Mouse (Mus musculus): ENCODE measurements at regions not wholly inside any gene's neighbourhood (a gene's known extent, or its start where the extent isn't known, plus 50 kb on each side); places are given as distances from the start of the nearest gene placed in this dataset.

- H3K27ac ChIP-seq = no peak overlapping the region
- no peak overlapping the region for H3K4me3 ChIP-seq
- H3K36me3 ChIP-seq = no peaks in the 10 kb centered on the region
- H3K4me2 ChIP-seq = no peak overlapping the region
- WGBS = 60% methylated on average over 5 of the region's 5 CpGs
- H3K27me3 ChIP-seq = no peaks in the 10 kb centered on the region
- no peak for ATAC-seq (ENCODE audit: insufficient number of reproducible peaks, low FRiP score, low TSS enrichment, low read depth)
- no peaks in the 10 kb centered on the region for H3K4me1 ChIP-seq
- no peaks in the 10 kb centered on the region for H3K9me3 ChIP-seq
- no peak overlapping the region for H3K9ac ChIP-seq
Observed at GRCm38 (mm10) chr1:63946834-63947233, 175.2 kb downstream of the Klf7 start.

GRCm38 (mm10) chr1:63944786-63945185 lies 175.7 kb upstream of the 4933402D24Rik start:
- WGBS = 52% methylated on average over 3 of the region's 3 CpGs
- no peaks in the 10 kb centered on the region for H3K9me3 ChIP-seq
- H3K36me3 ChIP-seq = no peaks in the 10 kb centered on the region
- H3K27me3 ChIP-seq = no peaks in the 10 kb centered on the region
- no peak overlapping the region for H3K4me2 ChIP-seq
- no peak overlapping the region for H3K9ac ChIP-seq
- no peaks in the 10 kb centered on the region for H3K4me1 ChIP-seq
- no peak for ATAC-seq (ENCODE audit: insufficient number of reproducible peaks, low FRiP score, low TSS enrichment, low read depth)
- H3K27ac ChIP-seq = no peak overlapping the region
- H3K4me3 ChIP-seq = no peak overlapping the region

GRCm38 (mm10) chr1:63938416-63938815 lies 169.3 kb upstream of the 4933402D24Rik start:
- ATAC-seq (ENCODE audit: insufficient number of reproducible peaks, low FRiP score, low TSS enrichment, low read depth) = no peak
- Histone ChIP-seq H3K9ac (no peak overlapping the region), H3K4me1 (no peaks in the 10 kb centered on the region), H3K4me3 (no peak overlapping the region), H3K27ac (no peak overlapping the region), H3K9me3 (no peaks in the 10 kb centered on the region), H3K27me3 (no peaks in the 10 kb centered on the region), H3K36me3 (no peaks in the 10 kb centered on the region), H3K4me2 (no peak overlapping the region)
- 62% methylated on average over 4 of the region's 4 CpGs for WGBS

- Histone ChIP-seq H3K4me1 (no peaks in the 10 kb centered on the region), H3K4me3 (no peak overlapping the region), H3K27ac (no peak overlapping the region), H3K4me2 (no peak overlapping the region), H3K36me3 (no peaks in the 10 kb centered on the region), H3K9me3 (no peaks in the 10 kb centered on the region), H3K9ac (no peak overlapping the region), H3K27me3 (no peaks in the 10 kb centered on the region)
- 86% methylated on average over 3 of the region's 3 CpGs for WGBS
- ATAC-seq (ENCODE audit: insufficient number of reproducible peaks, low FRiP score, low TSS enrichment, low read depth) = no peak
Observed at GRCm38 (mm10) chr1:63937480-63937879, 168.4 kb upstream of the 4933402D24Rik start.

GRCm38 (mm10) chr1:63934570-63935280 lies 165.7 kb upstream of the 4933402D24Rik start:
- no peak for ATAC-seq (ENCODE audit: insufficient number of reproducible peaks, low FRiP score, low TSS enrichment, low read depth)
- Histone ChIP-seq H3K9me3 (no peaks in the 10 kb centered on the region), H3K27ac (no peak overlapping the region), H3K9ac (no peak overlapping the region), H3K4me2 (no peak overlapping the region), H3K4me3 (no peak overlapping the region), H3K27me3 (no peaks in the 10 kb centered on the region), H3K36me3 (no peaks in the 10 kb centered on the region), H3K4me1 (no peaks in the 10 kb centered on the region)
- 68% methylated on average over 8 of the region's 8 CpGs for WGBS

- Histone ChIP-seq H3K27me3 (no peaks in the 10 kb centered on the region), H3K9ac (no peak overlapping the region), H3K36me3 (no peaks in the 10 kb centered on the region), H3K9me3 (no peaks in the 10 kb centered on the region), H3K4me3 (no peak overlapping the region), H3K4me1 (no peaks in the 10 kb centered on the region), H3K4me2 (no peak overlapping the region), H3K27ac (no peak overlapping the region)
- 66% methylated on average over 9 of the region's 9 CpGs for WGBS
- no peak for ATAC-seq (ENCODE audit: insufficient number of reproducible peaks, low FRiP score, low TSS enrichment, low read depth)
Observed at GRCm38 (mm10) chr1:63932484-63932883, 163.4 kb upstream of the 4933402D24Rik start.

- H3K4me3 ChIP-seq = no peak overlapping the region
- H3K27me3 ChIP-seq = no peaks in the 10 kb centered on the region
- no peak overlapping the region for H3K4me2 ChIP-seq
- H3K36me3 ChIP-seq = no peaks in the 10 kb centered on the region
- ATAC-seq (ENCODE audit: insufficient number of reproducible peaks, low FRiP score, low TSS enrichment, low read depth) = no peak
- H3K4me1 ChIP-seq = no peaks in the 10 kb centered on the region
- no peaks in the 10 kb centered on the region for H3K9me3 ChIP-seq
- 81% methylated on average over 4 of the region's 4 CpGs for WGBS
- H3K9ac ChIP-seq = no peak overlapping the region
- H3K27ac ChIP-seq = no peak overlapping the region
Observed at GRCm38 (mm10) chr1:63929362-63930125, 160.5 kb upstream of the 4933402D24Rik start.

GRCm38 (mm10) chr1:63928850-63929249 lies 159.8 kb upstream of the 4933402D24Rik start:
- no peak for ATAC-seq (ENCODE audit: insufficient number of reproducible peaks, low FRiP score, low TSS enrichment, low read depth)

GRCm38 (mm10) chr1:63928361-63928760 lies 159.3 kb upstream of the 4933402D24Rik start:
- Histone ChIP-seq H3K9ac (no peak overlapping the region), H3K27ac (no peak overlapping the region), H3K4me1 (no peaks in the 10 kb centered on the region), H3K4me3 (no peak overlapping the region), H3K27me3 (no peaks in the 10 kb centered on the region), H3K9me3 (no peaks in the 10 kb centered on the region), H3K36me3 (no peaks in the 10 kb centered on the region), H3K4me2 (no peak overlapping the region)
- ATAC-seq (ENCODE audit: insufficient number of reproducible peaks, low FRiP score, low TSS enrichment, low read depth) = no peak
- 86% methylated on average over 3 of the region's 3 CpGs for WGBS

More at GRCm38 (mm10) chr1:63928850-63929249, 159.8 kb upstream of the 4933402D24Rik start:
- Histone ChIP-seq H3K9me3 (no peaks in the 10 kb centered on the region), H3K9ac (no peak overlapping the region), H3K4me3 (no peak overlapping the region), H3K4me1 (no peaks in the 10 kb centered on the region), H3K27me3 (no peaks in the 10 kb centered on the region), H3K27ac (no peak overlapping the region), H3K4me2 (no peak overlapping the region), H3K36me3 (no peaks in the 10 kb centered on the region)
- WGBS = 77% methylated on average over 5 of the region's 5 CpGs

- H3K9ac ChIP-seq = no peak overlapping the region
- no peak for ATAC-seq (ENCODE audit: insufficient number of reproducible peaks, low FRiP score, low TSS enrichment, low read depth)
- H3K4me1 ChIP-seq = no peaks in the 10 kb centered on the region
- no peak overlapping the region for H3K27ac ChIP-seq
- 50% methylated on average over 8 of the region's 8 CpGs for WGBS
- no peak overlapping the region for H3K4me2 ChIP-seq
- H3K27me3 ChIP-seq = no peaks in the 10 kb centered on the region
- no peak overlapping the region for H3K4me3 ChIP-seq
- H3K36me3 ChIP-seq = no peaks in the 10 kb centered on the region
- no peaks in the 10 kb centered on the region for H3K9me3 ChIP-seq
Observed at GRCm38 (mm10) chr1:63920181-63920933, 151.3 kb upstream of the 4933402D24Rik start.

- 67% methylated on average over 7 of the region's 7 CpGs for WGBS
- no peak overlapping the region for H3K4me2 ChIP-seq
- H3K4me3 ChIP-seq = no peak overlapping the region
- ATAC-seq (ENCODE audit: insufficient number of reproducible peaks, low FRiP score, low TSS enrichment, low read depth) = no peak
- H3K36me3 ChIP-seq = no peaks in the 10 kb centered on the region
- H3K4me1 ChIP-seq = no peaks in the 10 kb centered on the region
- no peak overlapping the region for H3K27ac ChIP-seq
- H3K9ac ChIP-seq = no peak overlapping the region
- H3K27me3 ChIP-seq = no peaks in the 10 kb centered on the region
- H3K9me3 ChIP-seq = no peaks in the 10 kb centered on the region
Observed at GRCm38 (mm10) chr1:63918200-63918599, 149.1 kb upstream of the 4933402D24Rik start.
